8 mouse cellular contexts compared by ENCODE assay signal in the genomic region with DNA sequence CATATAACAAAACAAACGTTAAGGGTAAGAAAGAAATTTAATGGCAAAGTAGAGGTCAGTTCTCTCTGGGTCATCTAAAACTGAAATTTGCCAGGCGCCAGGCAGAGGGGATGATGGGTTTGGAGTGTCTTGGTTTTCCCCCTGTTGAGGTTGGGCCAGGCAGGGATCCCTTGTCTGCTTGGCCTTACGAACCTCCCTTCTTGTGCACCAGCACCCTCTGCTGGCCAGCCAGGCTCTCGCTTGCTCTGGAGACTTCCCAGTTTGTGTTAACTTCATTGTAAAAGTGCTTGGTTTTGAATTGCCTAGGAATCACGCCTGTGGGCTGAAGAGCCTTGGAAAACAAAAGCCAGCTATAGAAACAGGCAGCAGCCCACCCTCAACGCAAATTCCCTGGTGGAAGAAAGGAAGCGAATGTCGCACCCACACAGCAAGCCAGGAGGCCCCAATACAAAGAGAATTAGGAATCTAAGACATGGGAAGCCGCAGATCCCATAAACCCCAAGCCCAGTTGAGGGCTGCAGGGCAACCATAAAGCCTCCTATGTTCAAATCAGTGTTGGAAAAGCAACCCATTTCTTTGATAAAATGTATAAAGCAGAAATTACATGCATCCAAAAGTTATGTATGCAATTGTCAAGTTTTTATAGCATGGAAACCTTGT. TPM values are rescaled to one million over a fixed set of nuclear protein-coding genes. Genes with fewer than 3 reads are reported as not detected.
DNase-seq lines count a peak whose midpoint lies in the region; ATAC-seq and TF ChIP-seq lines count a peak whose summit lies in the region.

No protein-coding gene starts in this region.

- dilution Hi-C loops in CH12.LX (cut with MboI; ENCODE audit: extremely low pct_ligation_motif_present, extremely low pct_unique_long_range_greater_than_20kb, low sequenced_read_pairs): no loop called here

- no peak overlapping the region for H3K4me2 ChIP-seq in CH12.LX (ENCODE audit: insufficient read depth, low read depth, poor library complexity, severe bottlenecking)
- no peak overlapping the region for H3K4me2 ChIP-seq in heart, postnatal 0 days (ENCODE audit: low read depth, low read length)
- no peak overlapping the region for H3K4me2 ChIP-seq in lung, embryonic 15.5 days

- WGBS in bone marrow, adult 2 months: 27% methylated on average over 9 of the region's 9 CpGs
- WGBS in heart, postnatal 0 days: 15% methylated on average over 9 of the region's 9 CpGs
- WGBS in lung, embryonic 15.5 days: 17% methylated on average over 9 of the region's 9 CpGs

- no peak overlapping the region for H3K27ac ChIP-seq in CH12.LX (ENCODE audit: insufficient read depth, low read depth)
- H3K27ac ChIP-seq in bone marrow, adult 2 months (ENCODE audit: control insufficient read depth, insufficient read depth, low read depth, low read length, poor library complexity): no peak overlapping the region
- H3K27ac ChIP-seq in embryonic fibroblast, embryonic 13.5 days (ENCODE audit: insufficient read depth, low read length): no peak overlapping the region
- no peak overlapping the region for H3K27ac ChIP-seq in heart, postnatal 0 days (ENCODE audit: low read depth)
- H3K27ac ChIP-seq in lung, embryonic 15.5 days: no peak overlapping the region

- H3K36me3 ChIP-seq in CH12.LX (replicated peaks in 1 of 2; ENCODE audit: control insufficient read depth in 1 of 2, insufficient read depth in 1 of 2, low read length in 1 of 2): no peaks in the 10 kb centered on the region
- no peaks in the 10 kb centered on the region for H3K36me3 ChIP-seq in heart, postnatal 0 days (replicated peaks; ENCODE audit: control insufficient read depth, insufficient read depth, low read length)
- H3K36me3 ChIP-seq in lung, embryonic 15.5 days: no peaks in the 10 kb centered on the region

- peak; percentile 91 for TF ChIP-seq RAD21 in CH12.LX (IDR thresholded peaks at IDR 0.05; ENCODE audit: low read depth, low read length)

- no peak overlapping the region for H3K9ac ChIP-seq in CH12.LX (ENCODE audit: insufficient read depth, low read depth)
- no peak overlapping the region for H3K9ac ChIP-seq in heart, postnatal 0 days (replicated peaks; ENCODE audit: low read depth, low read length)
- no peak overlapping the region for H3K9ac ChIP-seq in lung, embryonic 15.5 days

- no peaks in the 10 kb centered on the region for H3K27me3 ChIP-seq in CH12.LX (replicated peaks)
- no peaks in the 10 kb centered on the region for H3K27me3 ChIP-seq in heart, postnatal 0 days (ENCODE audit: control insufficient read depth, insufficient read depth, low read length)
- no peaks in the 10 kb centered on the region for H3K27me3 ChIP-seq in lung, embryonic 15.5 days

- peak; percentile 55; the same call in 1 of the 2 replicates for ATAC-seq in heart, postnatal 0 days (ENCODE audit: insufficient read depth, low read depth)
- peak; percentile 70; the same call in 1 of the 2 replicates for ATAC-seq in lung, embryonic 15.5 days (ENCODE audit: borderline replicate concordance, extremely low read depth, low FRiP score, low TSS enrichment)
- peak; percentile 82; the same call in 1 of the 2 replicates for ATAC-seq in neutrophil, adult 5-6 weeks (ENCODE audit: extremely low read depth, insufficient number of reproducible peaks, low FRiP score, poor library complexity, severe bottlenecking)

- in situ Hi-C loops in CH12.LX (cut with MboI; ENCODE audit: low pct_ligation_motif_present, low pct_unique_long_range_greater_than_20kb, low sequenced_read_pairs): loop anchor here (5.0 to 10.0 kb wide), 2 partner anchors 78 to 141 kb away; no protein-coding TSS in a partner anchor

- peak; percentile 77 for DNase-seq in CH12.LX (ENCODE audit: extremely low read depth)
- peak; percentile 63 for DNase-seq in heart, postnatal 0 days (ENCODE audit: low spot score)
- peak; percentile 80 for DNase-seq in kidney, postnatal 14 days
- DNase-seq in thymus, postnatal 10 days (ENCODE audit: low spot score in 2 of 2): peak; percentile 69 to 89

- H3K4me3 ChIP-seq in CH12.LX (replicated peaks in 1 of 3; ENCODE audit: low read depth in 2 of 3, low read length in 2 of 3, poor library complexity in 1 of 3): no peak overlapping the region
- H3K4me3 ChIP-seq in bone marrow, adult 2 months (replicated peaks; ENCODE audit: control insufficient read depth, low read depth, low read length): no peak overlapping the region
- H3K4me3 ChIP-seq in embryonic fibroblast, embryonic 13.5 days (ENCODE audit: insufficient read depth, low read length): no peak overlapping the region
- H3K4me3 ChIP-seq in heart, postnatal 0 days (ENCODE audit: low read depth, low read length): no peak overlapping the region
- H3K4me3 ChIP-seq in lung, embryonic 15.5 days: no peak overlapping the region

- H3K9me3 ChIP-seq in CH12.LX (replicated peaks; ENCODE audit: low read length): no peaks in the 10 kb centered on the region
- no peaks in the 10 kb centered on the region for H3K9me3 ChIP-seq in heart, postnatal 0 days (replicated peaks; ENCODE audit: control insufficient read depth, low read length)
- no peaks in the 10 kb centered on the region for H3K9me3 ChIP-seq in lung, embryonic 15.5 days

- no peaks in the 10 kb centered on the region for H3K79me2 ChIP-seq in CH12.LX (replicated peaks; ENCODE audit: control insufficient read depth, extremely low read depth, insufficient read depth, poor library complexity, severe bottlenecking)

- TF ChIP-seq EP300 in CH12.LX (IDR thresholded peaks at IDR 0.05; ENCODE audit: low read length): no peak
- TF ChIP-seq EP300 in heart, postnatal 0 days (IDR thresholded peaks at IDR 0.05; ENCODE audit: low read depth): no peak

- peak; percentile 78 to 92 for TF ChIP-seq CTCF in CH12.LX (conservative IDR thresholded peaks at IDR 0.05 in 1 of 2, IDR thresholded peaks at IDR 0.05 in 1 of 2; ENCODE audit: low read depth in 2 of 2, low read length in 2 of 2)
- TF ChIP-seq CTCF in bone marrow, adult 2 months (IDR thresholded peaks at IDR 0.05; ENCODE audit: control insufficient read depth, insufficient read depth, low read length): peak; percentile 90
- peak; percentile 94 for TF ChIP-seq CTCF in embryonic fibroblast, embryonic 13.5 days (IDR thresholded peaks at IDR 0.05; ENCODE audit: borderline replicate concordance, insufficient read depth, low read length)
- TF ChIP-seq CTCF in heart, postnatal 0 days (IDR thresholded peaks at IDR 0.05; ENCODE audit: low read depth): peak; percentile 92

- no peak for TF ChIP-seq POLR2A in CH12.LX (IDR thresholded peaks at IDR 0.05; ENCODE audit: low read depth, low read length)
- no peak for TF ChIP-seq POLR2A in bone marrow, adult 2 months (IDR thresholded peaks at IDR 0.05; ENCODE audit: borderline replicate concordance, control insufficient read depth, low read depth, low read length)
- TF ChIP-seq POLR2A in embryonic fibroblast, embryonic 13.5 days (IDR thresholded peaks at IDR 0.05; ENCODE audit: low read depth, low read length): no peak

- H3K4me1 ChIP-seq in CH12.LX (ENCODE audit: control insufficient read depth in 1 of 2, insufficient read depth in 2 of 2): peaks cover 6 to 17% of the 10 kb centered on the region in 2 experiments
- H3K4me1 ChIP-seq in bone marrow, adult 2 months (ENCODE audit: control insufficient read depth, insufficient read depth, low read length): no peaks in the 10 kb centered on the region
- no peaks in the 10 kb centered on the region for H3K4me1 ChIP-seq in embryonic fibroblast, embryonic 13.5 days (ENCODE audit: control insufficient read depth, insufficient read depth, low read length)
- H3K4me1 ChIP-seq in heart, postnatal 0 days (ENCODE audit: control insufficient read depth, insufficient read depth): no peaks in the 10 kb centered on the region
- H3K4me1 ChIP-seq in lung, embryonic 15.5 days: no peaks in the 10 kb centered on the region

TF ChIP-seq in CH12.LX, 34 proteins besides CTCF, POLR2A, EP300 and RAD21:
- no peak for TF ChIP-seq GABPA (IDR thresholded peaks at IDR 0.05; ENCODE audit: insufficient replicate concordance, low read depth, low read length)
- TF ChIP-seq SMC3 (IDR thresholded peaks at IDR 0.05; ENCODE audit: low read depth, low read length): peak; percentile 92
- peak; percentile 49 for TF ChIP-seq ZC3H11A (IDR thresholded peaks at IDR 0.05; ENCODE audit: low read depth, low read length)
- no peak for TF ChIP-seq E2F4 (IDR thresholded peaks at IDR 0.05; ENCODE audit: insufficient replicate concordance, low read depth, low read length)
- no peak for TF ChIP-seq ZMIZ1 (IDR thresholded peaks at IDR 0.05; ENCODE audit: low read depth, low read length)
TF ChIP-seq in CH12.LX: peak in this region for 2.

RNA-seq across cellular contexts. Expression of a gene that starts 20.0 kb away (rescaled TPM):
- total RNA-seq in CH12.LX (2012; rRNA removed): not detected in 2 replicates
- total RNA-seq in CH12.LX (2014; rRNA removed): not detected in 2 replicates
- polyA plus RNA-seq in CH12.LX (2012; ENCODE audit: insufficient read length, low read depth): not detected in 2 replicates
- polyA plus RNA-seq in bone marrow, adult 2 months (2011; ENCODE audit: insufficient read depth, insufficient read length, low replicate concordance, missing spikeins): not detected in 2 replicates
- not detected in 2 replicates for polyA plus RNA-seq in embryonic fibroblast, embryonic 13.5 days (2011; ENCODE audit: insufficient read length, low read depth, missing spikeins)
- not detected in 2 replicates for total RNA-seq in heart, postnatal 0 days (2014; rRNA removed; ENCODE audit: low replicate concordance)
- polyA plus RNA-seq in heart, postnatal 0 days (2015; fragmentation: Nextera tagmentation; extraction: Ambion mirVana): not detected in 2 replicates
- 0.20 and 0.36 TPM in 2 replicates for polyA plus RNA-seq in lung, embryonic 15.5 days (2015; fragmentation: Nextera tagmentation; extraction: Ambion mirVana)
- total RNA-seq in neutrophil, adult 5-6 weeks (2017): 2.4 TPM in 1 of 2 replicates, not detected in the other

RNA-seq across cellular contexts. Expression of a gene that starts 22.5 kb away (rescaled TPM):
- total RNA-seq in CH12.LX (2012; rRNA removed) (under 0.01 and 0.13 TPM in 2 replicates), CH12.LX (2014; rRNA removed) (0.07 and 0.08 TPM in 2 replicates)
- polyA plus RNA-seq in CH12.LX (2012; ENCODE audit: insufficient read length, low read depth): 0.04 and 0.41 TPM in 2 replicates
- 0.30 and 2.5 TPM in 2 replicates for polyA plus RNA-seq in bone marrow, adult 2 months (2011; ENCODE audit: insufficient read depth, insufficient read length, low replicate concordance, missing spikeins)
- 5.6 and 10.9 TPM in 2 replicates for polyA plus RNA-seq in embryonic fibroblast, embryonic 13.5 days (2011; ENCODE audit: insufficient read length, low read depth, missing spikeins)
- 0.11 and 1.0 TPM in 2 replicates for total RNA-seq in heart, postnatal 0 days (2014; rRNA removed; ENCODE audit: low replicate concordance)
- polyA plus RNA-seq in heart, postnatal 0 days (2015; fragmentation: Nextera tagmentation; extraction: Ambion mirVana): 0.85 and 1.2 TPM in 2 replicates
- 2.0 and 2.2 TPM in 2 replicates for polyA plus RNA-seq in lung, embryonic 15.5 days (2015; fragmentation: Nextera tagmentation; extraction: Ambion mirVana)
- 0.37 and 0.58 TPM in 2 replicates for total RNA-seq in neutrophil, adult 5-6 weeks (2017)
